In the genomic region with DNA sequence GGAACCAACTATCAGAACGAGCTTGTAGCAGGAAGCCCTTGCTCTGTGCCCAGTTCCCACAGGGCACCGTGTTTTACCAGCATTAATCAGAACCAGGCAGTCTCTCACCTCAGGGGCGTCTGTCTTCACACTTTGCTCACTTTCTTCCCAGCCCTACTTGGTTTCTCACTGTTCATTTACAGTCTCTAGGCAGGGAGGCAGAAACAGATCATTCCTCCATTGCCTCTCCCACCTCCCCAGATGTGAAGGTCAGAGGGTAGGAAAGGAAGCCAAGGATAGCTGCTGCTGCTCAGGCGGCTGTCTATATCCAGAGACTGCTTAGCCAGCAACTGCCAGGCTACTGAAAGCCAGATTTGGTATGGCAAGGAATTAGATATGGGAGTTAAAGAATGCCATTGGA, we compare ENCODE assay signal across 15 mouse cellular contexts.
"Had no signal": no experiment of that assay in that cellular context is flagged by ENCODE, and none has a peak within 500 bp of the region (broad histone marks: within the 10 kb centered on the region; RNA-seq: fewer than 3 reads in every experiment).

No protein-coding gene starts in this region.

- H3K27me3 ChIP-seq: liver, embryonic 13.5 days; megakaryocyte, embryonic 14.5 days; midbrain, embryonic 12.5 days; neural tube, embryonic 15.5 days had no signal

- H3K9me3 ChIP-seq: liver, embryonic 13.5 days; midbrain, embryonic 12.5 days; neural tube, embryonic 15.5 days had no signal

- H3K27ac ChIP-seq: layer of hippocampus, adult 2 months; liver, embryonic 13.5 days; macrophage; midbrain, embryonic 12.5 days; neural tube, embryonic 15.5 days had no signal

- H3K4me3 ChIP-seq: layer of hippocampus, adult 2 months; liver, embryonic 13.5 days; megakaryocyte, embryonic 14.5 days; midbrain, embryonic 12.5 days; myocyte; neural tube, embryonic 15.5 days had no signal

- H3K9ac ChIP-seq: liver, embryonic 13.5 days; liver, postnatal 0 days; midbrain, embryonic 12.5 days; neural tube, embryonic 15.5 days had no signal

- ATAC-seq: intestine, embryonic 16.5 days; liver, postnatal 0 days had no signal

- H3K4me2 ChIP-seq: liver, embryonic 13.5 days; midbrain, embryonic 12.5 days; neural tube, embryonic 15.5 days had no signal

- DNase-seq: kidney, adult 2 months; kidney, postnatal 36 days; left cerebral cortex, postnatal 4 days; liver; liver, embryonic 13.5 days; liver, postnatal 0 days; right cerebral cortex, postnatal 14 days; thymus, postnatal 36 days had no signal

- H3K4me1 ChIP-seq: liver, embryonic 13.5 days; megakaryocyte, embryonic 14.5 days; midbrain, embryonic 12.5 days; neural tube, embryonic 15.5 days had no signal
